Mouse (Mus musculus) hindbrain, embryonic 16.5 days (tissue): Measurements from ENCODE around the gene Fam174b. TPM values are rescaled to one million over a fixed set of nuclear protein-coding genes. Genes with fewer than 3 reads are reported as not detected.

Experiments used
- ATAC-seq: fragments of 200-750 bp; cut with Nextera tagmentation; 2 replicates; pipeline ENCODE4 v1.8.0; 2017; ENCODE audit warnings: moderate TSS enrichment, moderate library complexity
- H3K27ac ChIP-seq: fragments of 300-500 bp; sonication (generic); 2 replicates; pipeline ENCODE4 v1.5.1; 2014; ENCODE audit warnings: low read depth, mild to moderate bottlenecking, control low read depth, low read length, moderate library complexity
- H3K27me3 ChIP-seq: fragments of 300-500 bp; sonication (generic); replicated peaks from 2 replicates; pipeline ENCODE4 v1.6.1; 2014; ENCODE audit warnings: low read length; ENCODE audit not compliant: control insufficient read depth, insufficient read depth
- H3K36me3 ChIP-seq: fragments of 300-500 bp; sonication (generic); 2 replicates; pipeline ENCODE4 v1.6.1; 2014; ENCODE audit warnings: mild to moderate bottlenecking, low read length, moderate library complexity, mixed read lengths; ENCODE audit not compliant: control insufficient read depth, insufficient read depth
- H3K4me1 ChIP-seq: fragments of 300-500 bp; sonication (generic); 2 replicates; pipeline ENCODE4 v1.6.1; 2014; ENCODE audit warnings: low read depth, low read length; ENCODE audit not compliant: control insufficient read depth, insufficient read depth
- H3K4me2 ChIP-seq: fragments of 300-500 bp; sonication (generic); 2 replicates; pipeline ENCODE4 v1.6.1; 2014; ENCODE audit warnings: mild to moderate bottlenecking, low read length, control low read depth, moderate library complexity
- H3K4me3 ChIP-seq: fragments of 300-500 bp; sonication (generic); 2 replicates; pipeline ENCODE4 v1.5.1; 2014; ENCODE audit warnings: mild to moderate bottlenecking, low read length, control low read depth, moderate library complexity
- H3K9ac ChIP-seq: fragments of 300-500 bp; sonication (generic); 2 replicates; pipeline ENCODE4 v1.6.1; 2014; ENCODE audit warnings: low read depth, mild to moderate bottlenecking, control low read depth, low read length, moderate library complexity
- H3K9me3 ChIP-seq: fragments of 300-500 bp; sonication (generic); 2 replicates; pipeline ENCODE4 v1.6.1; 2014; ENCODE audit warnings: mild to moderate bottlenecking, low read length, moderate library complexity; ENCODE audit not compliant: control insufficient read depth
- WGBS: fragments of 180-500 bp; shearing (Covaris S2); extraction: QIAGEN DNeasy Blood & Tissue Kit; methylation state at CpG from one replicate; pipeline ENCODE4 v1.1.7; 2014; 5-methylcytosine and 5-hydroxymethylcytosine counted together
- polyA plus RNA-seq: library from polyadenylated mRNA; unstranded; fragments of >200 nt; fragmentation: Nextera tagmentation; extraction: Ambion mirVana; gene quantifications from 2 replicates; pipeline ENCODE4 v1.2.1, GENCODE M21; 2015

Gene Fam174b
- polyA plus RNA-seq, 1 experiment from 2014 or later: 38.1 TPM

DNA sequence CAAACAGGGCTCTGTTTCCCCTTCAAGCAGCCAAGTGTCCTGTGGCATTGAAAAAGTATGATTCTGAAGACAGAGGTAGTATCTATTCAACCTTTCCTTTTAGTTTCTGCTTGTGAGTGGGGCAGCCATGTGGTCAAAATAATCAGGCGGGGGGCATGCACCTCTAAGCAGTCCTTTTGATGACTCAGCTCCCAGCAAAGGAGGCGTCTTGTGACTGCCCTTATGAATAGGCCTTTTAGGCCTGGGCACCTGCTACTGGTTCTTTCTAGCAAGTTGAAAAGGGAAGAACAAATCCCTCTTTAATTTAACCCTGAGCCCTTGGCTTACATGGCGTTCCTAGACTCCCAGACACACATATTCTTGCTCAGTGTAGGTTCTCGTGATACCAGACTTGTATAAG lies 6.7 kb downstream of the Fam174b start:
- no peak overlapping the region for H3K4me3 ChIP-seq
- H3K9me3 ChIP-seq: no peaks in the 10 kb centered on the region
- H3K4me2 ChIP-seq: no peak overlapping the region
- H3K4me1 ChIP-seq: peaks cover 3% of the 10 kb centered on the region
- H3K27ac ChIP-seq: no peak overlapping the region
- peak; percentile 63; the same call in 1 of the 2 replicates for ATAC-seq
- H3K9ac ChIP-seq: no peak overlapping the region
- WGBS: 67% methylated on average over 4 of the region's 4 CpGs
- no peaks in the 10 kb centered on the region for H3K36me3 ChIP-seq
- H3K27me3 ChIP-seq: no peaks in the 10 kb centered on the region

GRCm38 (mm10) chr7:73747531-73747930 lies 7.4 kb downstream of the Fam174b start:
- Histone ChIP-seq H3K4me2 (no peak overlapping the region), H3K27ac (no peak overlapping the region), H3K36me3 (no peaks in the 10 kb centered on the region), H3K9ac (no peak overlapping the region), H3K4me3 (no peak overlapping the region), H3K4me1 (no peaks in the 10 kb centered on the region; the same call in 1 of the 2 replicates), H3K27me3 (no peaks in the 10 kb centered on the region), H3K9me3 (no peaks in the 10 kb centered on the region)
- no peak for ATAC-seq
- 88% methylated on average over 3 of the region's 3 CpGs for WGBS

DNA sequence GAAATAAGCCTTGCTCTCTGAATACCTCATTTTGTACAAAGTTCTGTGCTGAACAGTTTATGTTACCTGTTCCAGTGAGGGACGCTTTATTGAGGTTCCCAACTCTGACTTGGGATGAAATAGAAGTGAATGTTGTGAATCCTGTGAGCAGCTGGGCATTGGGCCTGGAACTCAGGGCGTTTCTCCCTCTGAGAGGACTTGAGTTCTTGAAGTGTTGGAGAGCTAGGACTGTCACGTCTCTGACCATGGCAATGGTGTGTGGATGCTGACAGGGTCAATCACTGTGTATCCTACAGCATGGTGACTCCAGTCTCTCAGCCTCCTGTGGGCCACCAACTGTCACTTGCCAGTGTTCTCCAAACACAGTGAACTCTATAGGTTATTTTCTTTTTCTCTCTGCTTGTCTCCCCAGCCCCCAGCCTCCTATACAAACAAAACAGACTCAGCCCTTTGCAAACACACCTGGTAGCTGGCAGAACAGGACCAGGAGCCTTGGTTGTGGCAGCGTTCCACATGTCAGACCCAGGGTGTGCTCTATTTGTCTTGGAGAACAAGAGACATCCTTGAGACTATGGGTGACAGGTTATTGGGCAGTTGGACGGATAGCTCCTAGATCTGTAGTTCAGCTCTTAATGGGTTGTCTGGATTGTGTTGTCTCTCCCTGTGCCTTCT lies 8.5 kb downstream of the Fam174b start:
- Histone ChIP-seq H3K4me3 (no peak overlapping the region), H3K9ac (no peak overlapping the region), H3K4me1 (no peaks in the 10 kb centered on the region; the same call in 1 of the 2 replicates), H3K27ac (no peak overlapping the region), H3K36me3 (no peaks in the 10 kb centered on the region), H3K4me2 (no peak overlapping the region), H3K27me3 (no peaks in the 10 kb centered on the region), H3K9me3 (no peaks in the 10 kb centered on the region)
- ATAC-seq: no peak
- 85% methylated on average over 5 of the region's 5 CpGs for WGBS

GRCm38 (mm10) chr7:73749339-73749738 lies 9.2 kb downstream of the Fam174b start:
- peaks cover 4% of the 10 kb centered on the region for H3K4me1 ChIP-seq
- ATAC-seq: no peak
- no peaks in the 10 kb centered on the region for H3K9me3 ChIP-seq
- H3K4me3 ChIP-seq: no peak overlapping the region
- no peak overlapping the region for H3K27ac ChIP-seq
- H3K27me3 ChIP-seq: no peaks in the 10 kb centered on the region
- no peak overlapping the region for H3K9ac ChIP-seq
- WGBS: 84% methylated on average over 2 of the region's 2 CpGs
- H3K36me3 ChIP-seq: no peaks in the 10 kb centered on the region
- no peak overlapping the region for H3K4me2 ChIP-seq

- Histone ChIP-seq H3K4me2 (no peak overlapping the region), H3K27me3 (no peaks in the 10 kb centered on the region), H3K4me1 (peaks cover 4% of the 10 kb centered on the region), H3K36me3 (no peaks in the 10 kb centered on the region), H3K9me3 (no peaks in the 10 kb centered on the region), H3K4me3 (no peak overlapping the region), H3K9ac (no peak overlapping the region), H3K27ac (no peak overlapping the region)
- ATAC-seq: no peak
- WGBS: 91% methylated on average over 7 of the region's 7 CpGs
These were observed 9.9 kb downstream of the Fam174b start for GRCm38 (mm10) chr7:73749983-73750382.

- Histone ChIP-seq H3K27ac (no peak overlapping the region), H3K4me2 (no peak overlapping the region), H3K9ac (no peak overlapping the region), H3K4me1 (peaks cover 4% of the 10 kb centered on the region), H3K4me3 (no peak overlapping the region), H3K36me3 (no peaks in the 10 kb centered on the region), H3K27me3 (no peaks in the 10 kb centered on the region), H3K9me3 (no peaks in the 10 kb centered on the region)
- no peak for ATAC-seq
- WGBS: 91% methylated on average over 1 of the region's 1 CpGs
These were observed 13.5 kb downstream of the Fam174b start for GRCm38 (mm10) chr7:73753598-73753997.

- Histone ChIP-seq H3K4me2 (no peak overlapping the region), H3K4me1 (peaks cover 4% of the 10 kb centered on the region), H3K9me3 (no peaks in the 10 kb centered on the region), H3K9ac (no peak overlapping the region), H3K27ac (no peak overlapping the region), H3K36me3 (no peaks in the 10 kb centered on the region), H3K27me3 (no peaks in the 10 kb centered on the region), H3K4me3 (no peak overlapping the region)
- 79% methylated on average over 1 of the region's 1 CpGs for WGBS
- no peak for ATAC-seq
These were observed 15.4 kb downstream of the Fam174b start for GRCm38 (mm10) chr7:73755377-73756110.

- no peaks in the 10 kb centered on the region for H3K9me3 ChIP-seq
- H3K36me3 ChIP-seq: no peaks in the 10 kb centered on the region
- H3K9ac ChIP-seq: no peak overlapping the region
- WGBS: 86% methylated on average over 8 of the region's 8 CpGs
- H3K4me3 ChIP-seq: no peak overlapping the region
- no peak overlapping the region for H3K27ac ChIP-seq
- no peak overlapping the region for H3K4me2 ChIP-seq
- no peaks in the 10 kb centered on the region for H3K4me1 ChIP-seq
- no peak for ATAC-seq
- H3K27me3 ChIP-seq: no peaks in the 10 kb centered on the region
These were observed 21.6 kb downstream of the Fam174b start for GRCm38 (mm10) chr7:73761691-73762189.

GRCm38 (mm10) chr7:73764679-73765078 lies 24.6 kb downstream of the Fam174b start:
- ATAC-seq: no peak
- Histone ChIP-seq H3K4me3 (no peak overlapping the region), H3K27ac (no peak overlapping the region), H3K36me3 (no peaks in the 10 kb centered on the region), H3K4me2 (no peak overlapping the region), H3K9ac (no peak overlapping the region), H3K4me1 (no peaks in the 10 kb centered on the region), H3K9me3 (no peaks in the 10 kb centered on the region), H3K27me3 (no peaks in the 10 kb centered on the region)
- WGBS: 92% methylated on average over 5 of the region's 5 CpGs
